Mouse (Mus musculus): ENCODE measurements at regions not wholly inside any gene's neighbourhood (a gene's known extent, or its start where the extent isn't known, plus 50 kb on each side); places are given as distances from the start of the nearest gene placed in this dataset.

GRCm38 (mm10) chr3:45981851-45982250, 466.2 kb downstream of the Pabpc4l start:
- intact Hi-C loops (cut with DNase I): no loop called here
- no peak for TF ChIP-seq CTCF (IDR thresholded peaks at IDR 0.05)
- DNase-seq (ENCODE audit: extremely low spot score in 1 of 2, low spot score in 2 of 2): no peak
- Histone ChIP-seq H3K4me3 (no peak overlapping the region), H3K27ac (no peak overlapping the region)

DNA sequence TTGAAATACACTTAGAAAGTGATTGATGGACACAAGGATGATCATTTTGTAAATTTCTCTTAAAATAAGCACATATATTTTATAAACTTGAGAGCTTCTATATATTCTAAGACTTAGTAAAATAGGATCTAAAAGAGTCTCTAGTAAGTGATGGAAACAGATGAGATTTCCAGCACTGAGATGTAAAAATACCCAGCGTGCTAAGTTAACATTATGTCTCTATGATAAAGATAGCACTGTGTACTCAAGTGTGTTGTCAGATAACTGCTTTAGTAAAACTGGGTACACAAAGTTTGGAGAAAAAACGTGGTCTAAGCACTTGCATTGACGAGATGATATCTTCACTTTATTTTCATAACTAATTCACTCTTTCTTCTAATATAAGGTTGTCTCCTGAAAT, 479.4 kb downstream of the Pabpc4l start:
- no peak for TF ChIP-seq CTCF (IDR thresholded peaks at IDR 0.05)
- intact Hi-C loops (cut with DNase I): no loop called here
- Histone ChIP-seq H3K4me3 (no peak overlapping the region), H3K27ac (no peak overlapping the region)
- no peak for DNase-seq (ENCODE audit: extremely low spot score in 1 of 2, low spot score in 2 of 2)

DNA sequence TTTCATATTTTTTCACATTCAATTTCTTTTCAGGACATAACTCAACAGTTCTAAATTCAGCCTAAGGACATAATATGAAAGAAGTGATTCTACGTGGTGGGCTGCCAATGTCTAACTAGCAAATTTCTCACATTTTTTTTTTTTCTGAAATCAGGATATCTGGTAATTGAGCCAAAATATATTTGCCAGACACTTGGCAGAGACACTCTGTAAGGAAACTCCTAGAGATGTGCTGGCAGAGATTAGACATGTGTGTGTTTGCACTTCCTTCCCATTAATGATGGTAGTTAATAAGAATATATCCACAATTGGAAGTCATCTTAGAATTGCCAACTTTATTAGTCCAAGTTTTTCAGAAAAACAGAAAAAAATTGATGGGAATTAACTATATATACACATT, 513.6 kb downstream of the Pabpc4l start:
- H3K27ac ChIP-seq: no peak overlapping the region
- no peak overlapping the region for H3K4me3 ChIP-seq
- DNase-seq (ENCODE audit: extremely low spot score in 1 of 2, low spot score in 2 of 2): no peak
- no peak for TF ChIP-seq CTCF (IDR thresholded peaks at IDR 0.05)
- intact Hi-C loops (cut with DNase I): no loop called here

- H3K27ac ChIP-seq: no peak overlapping the region
- TF ChIP-seq CTCF (IDR thresholded peaks at IDR 0.05): peak; percentile 60
- H3K4me3 ChIP-seq: no peak overlapping the region
- no peak for DNase-seq (ENCODE audit: extremely low spot score in 1 of 2, low spot score in 2 of 2)
- intact Hi-C loops (cut with DNase I): no loop called here
These were observed 523.7 kb downstream of the Pabpc4l start for GRCm38 (mm10) chr3:45924338-45924737.

Data from left cerebral cortex, adult 2 months (tissue).